Mouse (Mus musculus) midbrain, embryonic 15.5 days (tissue): ENCODE measurements at regions not wholly inside any gene's neighbourhood (a gene's known extent, or its start where the extent isn't known, plus 50 kb on each side); places are given as distances from the start of the nearest gene placed in this dataset.

ENCODE experiments used
- ATAC-seq: fragments of 200-750 bp; cut with Nextera tagmentation; replicated peaks from 2 replicates; pipeline ENCODE4 v1.8.0; 2017; ENCODE audit warnings: moderate TSS enrichment
- H3K27ac ChIP-seq: fragments of 300-500 bp; sonication (generic); 2 replicates; pipeline ENCODE4 v1.5.1; 2015; ENCODE audit warnings: mild to moderate bottlenecking, inconsistent platforms
- H3K27me3 ChIP-seq: fragments of 300-500 bp; sonication (generic); replicated peaks from 2 replicates; pipeline ENCODE4 v1.6.1; 2015; ENCODE audit warnings: inconsistent platforms
- H3K36me3 ChIP-seq: fragments of 300-500 bp; sonication (generic); replicated peaks from 2 replicates; pipeline ENCODE4 v1.6.1; 2015; ENCODE audit warnings: inconsistent platforms
- H3K4me1 ChIP-seq: fragments of 300-500 bp; sonication (generic); 2 replicates; pipeline ENCODE4 v1.6.1; 2015; ENCODE audit warnings: inconsistent platforms
- H3K4me2 ChIP-seq: fragments of 300-500 bp; sonication (generic); 2 replicates; pipeline ENCODE4 v1.6.1; 2015; ENCODE audit warnings: inconsistent platforms, mild to moderate bottlenecking, moderate library complexity
- H3K4me3 ChIP-seq: fragments of 300-500 bp; sonication (generic); 2 replicates; pipeline ENCODE4 v1.5.1; 2015; ENCODE audit warnings: mild to moderate bottlenecking, inconsistent platforms
- H3K9ac ChIP-seq: fragments of 300-500 bp; sonication (generic); 2 replicates; pipeline ENCODE4 v1.6.1; 2015; ENCODE audit warnings: mild to moderate bottlenecking, inconsistent platforms
- H3K9me3 ChIP-seq: fragments of 300-500 bp; sonication (generic); 2 replicates; pipeline ENCODE4 v1.6.1; 2016; ENCODE audit warnings: inconsistent platforms
- WGBS: fragments of 180-500 bp; shearing (Covaris S2); methylation state at CpG from one replicate; pipeline ENCODE4 v1.1.7; 2015; ENCODE audit warnings: mixed read lengths; 5-methylcytosine and 5-hydroxymethylcytosine counted together

GRCm38 (mm10) chr8:46898697-46899445 is 87.8 kb upstream of the Enpp6 start:
- no peak for ATAC-seq
- H3K4me3 ChIP-seq, result no peak overlapping the region
- H3K9me3 ChIP-seq, result no peaks in the 10 kb centered on the region
- H3K4me1 ChIP-seq, result no peaks in the 10 kb centered on the region
- no peak overlapping the region for H3K4me2 ChIP-seq
- no peaks in the 10 kb centered on the region for H3K36me3 ChIP-seq
- H3K9ac ChIP-seq, result no peak overlapping the region
- WGBS, result 39% methylated on average over 5 of the region's 5 CpGs
- H3K27ac ChIP-seq, result no peak overlapping the region
- no peaks in the 10 kb centered on the region for H3K27me3 ChIP-seq

- no peak for ATAC-seq
- Histone ChIP-seq H3K27ac (no peak overlapping the region), H3K4me1 (no peaks in the 10 kb centered on the region), H3K4me2 (no peak overlapping the region), H3K9ac (no peak overlapping the region), H3K9me3 (no peaks in the 10 kb centered on the region), H3K27me3 (no peaks in the 10 kb centered on the region), H3K36me3 (no peaks in the 10 kb centered on the region), H3K4me3 (no peak overlapping the region)
- 57% methylated on average over 4 of the region's 4 CpGs for WGBS
Measured at GRCm38 (mm10) chr8:46900826-46901225, 85.9 kb upstream of the Enpp6 start.

- no peak for ATAC-seq
- WGBS, result 63% methylated on average over 3 of the region's 3 CpGs
- Histone ChIP-seq H3K9me3 (no peaks in the 10 kb centered on the region), H3K9ac (no peak overlapping the region), H3K27ac (no peak overlapping the region), H3K4me2 (no peak overlapping the region), H3K36me3 (no peaks in the 10 kb centered on the region), H3K4me3 (no peak overlapping the region), H3K4me1 (no peaks in the 10 kb centered on the region), H3K27me3 (no peaks in the 10 kb centered on the region)
Measured at GRCm38 (mm10) chr8:46904731-46905130, 82.0 kb upstream of the Enpp6 start.

GRCm38 (mm10) chr8:46907390-46907789 is 79.3 kb upstream of the Enpp6 start:
- Histone ChIP-seq H3K9me3 (no peaks in the 10 kb centered on the region), H3K9ac (no peak overlapping the region), H3K4me1 (no peaks in the 10 kb centered on the region), H3K27ac (no peak overlapping the region), H3K4me2 (peak overlapping the region; percentile 31; the same call in 1 of the 2 replicates), H3K27me3 (no peaks in the 10 kb centered on the region), H3K4me3 (no peak overlapping the region), H3K36me3 (no peaks in the 10 kb centered on the region)
- no peak for ATAC-seq
- WGBS, result 27% methylated on average over 11 of the region's 11 CpGs

- no peak for ATAC-seq
- Histone ChIP-seq H3K4me2 (no peak overlapping the region), H3K4me1 (no peaks in the 10 kb centered on the region), H3K27me3 (no peaks in the 10 kb centered on the region), H3K9me3 (no peaks in the 10 kb centered on the region), H3K36me3 (no peaks in the 10 kb centered on the region), H3K4me3 (no peak overlapping the region), H3K27ac (no peak overlapping the region), H3K9ac (no peak overlapping the region)
- 92% methylated on average over 4 of the region's 4 CpGs for WGBS
Measured at GRCm38 (mm10) chr8:46908186-46908585, 78.5 kb upstream of the Enpp6 start.

- 55% methylated on average over 5 of the region's 5 CpGs for WGBS
Measured at GRCm38 (mm10) chr8:46913956-46914355, 72.7 kb upstream of the Enpp6 start.

GRCm38 (mm10) chr8:46920071-46920470 is 66.6 kb upstream of the Enpp6 start:
- WGBS, result 29% methylated on average over 3 of the region's 3 CpGs
- Histone ChIP-seq H3K9ac (no peak overlapping the region), H3K9me3 (no peaks in the 10 kb centered on the region), H3K36me3 (no peaks in the 10 kb centered on the region), H3K4me2 (no peak overlapping the region), H3K4me3 (no peak overlapping the region), H3K4me1 (peaks cover under 1% of the 10 kb centered on the region; the same call in 1 of the 2 replicates), H3K27ac (no peak overlapping the region), H3K27me3 (no peaks in the 10 kb centered on the region)
- ATAC-seq, result no peak

More at GRCm38 (mm10) chr8:46913956-46914355, 72.7 kb upstream of the Enpp6 start:
- Histone ChIP-seq H3K9ac (no peak overlapping the region), H3K27me3 (no peaks in the 10 kb centered on the region), H3K36me3 (no peaks in the 10 kb centered on the region), H3K4me1 (no peaks in the 10 kb centered on the region), H3K27ac (no peak overlapping the region), H3K4me2 (no peak overlapping the region), H3K9me3 (no peaks in the 10 kb centered on the region), H3K4me3 (no peak overlapping the region)
- ATAC-seq, result no peak

- WGBS, result 96% methylated on average over 11 of the region's 11 CpGs
- no peak overlapping the region for H3K27ac ChIP-seq
- H3K4me3 ChIP-seq, result no peak overlapping the region
- H3K9me3 ChIP-seq, result no peaks in the 10 kb centered on the region
- H3K9ac ChIP-seq, result no peak overlapping the region
- H3K4me1 ChIP-seq, result peaks cover 4% of the 10 kb centered on the region; the same call in 1 of the 2 replicates
- ATAC-seq, result no peak
- H3K27me3 ChIP-seq, result no peaks in the 10 kb centered on the region
- H3K4me2 ChIP-seq, result no peak overlapping the region
- no peaks in the 10 kb centered on the region for H3K36me3 ChIP-seq
Measured at GRCm38 (mm10) chr8:46921075-46921474, 65.6 kb upstream of the Enpp6 start.

- H3K36me3 ChIP-seq, result no peaks in the 10 kb centered on the region
- 92% methylated on average over 7 of the region's 7 CpGs for WGBS
- no peak overlapping the region for H3K27ac ChIP-seq
- peaks cover 4% of the 10 kb centered on the region; the same call in 1 of the 2 replicates for H3K4me1 ChIP-seq
- ATAC-seq, result no peak
- H3K4me2 ChIP-seq, result no peak overlapping the region
- H3K9me3 ChIP-seq, result no peaks in the 10 kb centered on the region
- no peak overlapping the region for H3K4me3 ChIP-seq
- no peaks in the 10 kb centered on the region for H3K27me3 ChIP-seq
- H3K9ac ChIP-seq, result no peak overlapping the region
Measured at GRCm38 (mm10) chr8:46921585-46921984, 65.1 kb upstream of the Enpp6 start.

- Histone ChIP-seq H3K27ac (no peak overlapping the region), H3K9ac (no peak overlapping the region), H3K9me3 (no peaks in the 10 kb centered on the region), H3K4me1 (peaks cover 4% of the 10 kb centered on the region; the same call in 1 of the 2 replicates), H3K4me3 (no peak overlapping the region), H3K27me3 (no peaks in the 10 kb centered on the region), H3K36me3 (no peaks in the 10 kb centered on the region), H3K4me2 (no peak overlapping the region)
- 14% methylated on average over 13 of the region's 13 CpGs for WGBS
- ATAC-seq, result no peak
Measured at GRCm38 (mm10) chr8:46924787-46925548, 61.7 kb upstream of the Enpp6 start.

GRCm38 (mm10) chr8:46928718-46929117 is 58.0 kb upstream of the Enpp6 start:
- Histone ChIP-seq H3K9ac (no peak overlapping the region), H3K9me3 (no peaks in the 10 kb centered on the region), H3K4me1 (peaks cover 4% of the 10 kb centered on the region; the same call in 1 of the 2 replicates), H3K36me3 (no peaks in the 10 kb centered on the region), H3K27me3 (no peaks in the 10 kb centered on the region), H3K4me3 (no peak overlapping the region), H3K27ac (no peak overlapping the region), H3K4me2 (no peak overlapping the region)
- no peak for ATAC-seq
- 74% methylated on average over 6 of the region's 6 CpGs for WGBS

- Histone ChIP-seq H3K9me3 (no peaks in the 10 kb centered on the region), H3K9ac (no peak overlapping the region), H3K27ac (no peak overlapping the region), H3K27me3 (no peaks in the 10 kb centered on the region), H3K4me2 (no peak overlapping the region), H3K4me3 (no peak overlapping the region), H3K36me3 (no peaks in the 10 kb centered on the region), H3K4me1 (peaks cover 4% of the 10 kb centered on the region; the same call in 1 of the 2 replicates)
- 75% methylated on average over 6 of the region's 6 CpGs for WGBS
- no peak for ATAC-seq
Measured at GRCm38 (mm10) chr8:46929678-46930077, 57.0 kb upstream of the Enpp6 start.
